Mouse (Mus musculus) MEL (cell line): ENCODE results near the gene Rasgef1b. TPM values are rescaled to one million over a fixed set of nuclear protein-coding genes. Genes with fewer than 3 reads are reported as not detected.

ENCODE experiments used
- DNase-seq: peaks from one replicate; pipeline ENCODE4 v3.0.0; 2011; ENCODE audit warnings: low read depth, low spot score
- H3K27ac ChIP-seq: 2 replicates; pipeline ENCODE4 v1.5.1; 2012; ENCODE audit warnings: low read depth, mild to moderate bottlenecking, control low read depth, low read length, moderate library complexity; ENCODE audit not compliant: control insufficient read depth
- H3K27me3 ChIP-seq, 2 experiments: fragments of 150-350 bp in 1 of 2; sonication (generic) in 1 of 2; 2 replicates each; pipeline ENCODE4 v1.6.1; 2012; ENCODE audit warnings: low read length in 2 of 2, mild to moderate bottlenecking in 2 of 2, improper control_type of control experiment in 1 of 2, moderate library complexity in 1 of 2; ENCODE audit not compliant: insufficient read depth in 2 of 2, control insufficient read depth in 1 of 2
- H3K36me3 ChIP-seq, 2 experiments: 2 replicates each; pipeline ENCODE4 v1.6.1; 2012 to 2014; ENCODE audit warnings: low read length in 2 of 2, improper control_type of control experiment in 1 of 2, inconsistent platforms in 1 of 2, mild to moderate bottlenecking in 1 of 2; ENCODE audit not compliant: insufficient read depth in 2 of 2, control insufficient read depth in 1 of 2
- H3K4me1 ChIP-seq, 2 experiments: fragments of 150-350 bp in 1 of 2; sonication (generic) in 1 of 2; 2 replicates each; pipeline ENCODE4 v1.6.1; 2012; ENCODE audit warnings: low read length in 2 of 2, improper control_type of control experiment in 1 of 2, mild to moderate bottlenecking in 1 of 2; ENCODE audit not compliant: insufficient read depth in 2 of 2, control insufficient read depth in 1 of 2
- H3K4me3 ChIP-seq, 2 experiments: fragments of 150-350 bp in 1 of 2; sonication (generic) in 1 of 2; 2 replicates each; pipeline ENCODE4 v1.5.1; 2012; ENCODE audit warnings: low read depth in 2 of 2, low read length in 2 of 2, mild to moderate bottlenecking in 2 of 2, moderate library complexity in 2 of 2, control low read depth in 1 of 2, improper control_type of control experiment in 1 of 2; ENCODE audit not compliant: control insufficient read depth in 1 of 2, insufficient read depth in 1 of 2
- H3K79me2 ChIP-seq: 2 replicates; pipeline ENCODE4 v1.6.1; 2012; ENCODE audit warnings: mild to moderate bottlenecking, low read length, moderate library complexity; ENCODE audit not compliant: control insufficient read depth, poor library complexity, insufficient read depth
- H3K9ac ChIP-seq: 2 replicates; pipeline ENCODE4 v1.6.1; 2012; ENCODE audit warnings: low read depth, mild to moderate bottlenecking, control low read depth, low read length, moderate library complexity; ENCODE audit not compliant: control insufficient read depth, poor library complexity, severe bottlenecking
- H3K9me3 ChIP-seq: fragments of 150-350 bp; sonication (generic); replicated peaks from 2 replicates; pipeline ENCODE4 v1.6.1; 2012; ENCODE audit warnings: mild to moderate bottlenecking, low read length, improper control_type of control experiment, moderate library complexity; ENCODE audit not compliant: insufficient read depth
- E2F4 ChIP-seq: IDR thresholded peaks from 2 replicates; pipeline ENCODE4 v1.6.1; 2011; ENCODE audit warnings: low read depth, low read length, improper control_type of control experiment, borderline replicate concordance
- EP300 ChIP-seq, 2 experiments: IDR thresholded peaks; 2 replicates each; pipeline ENCODE4 v1.6.1; 2011; ENCODE audit warnings: improper control_type of control experiment in 2 of 2, low read length in 2 of 2, low read depth in 1 of 2, mild to moderate bottlenecking in 1 of 2
- ETS1 ChIP-seq: IDR thresholded peaks from 2 replicates; pipeline ENCODE4 v1.6.1; 2012; ENCODE audit warnings: low read depth, mild to moderate bottlenecking, inconsistent platforms, low read length, improper control_type of control experiment, moderate library complexity
- GABPA ChIP-seq: IDR thresholded peaks from 2 replicates; pipeline ENCODE4 v1.6.1; 2012; ENCODE audit warnings: low read depth, mild to moderate bottlenecking, inconsistent platforms, low read length, improper control_type of control experiment, moderate library complexity
- HCFC1 ChIP-seq: IDR thresholded peaks from 2 replicates; pipeline ENCODE4 v1.6.1; 2012; ENCODE audit warnings: low read depth, mild to moderate bottlenecking, inconsistent platforms, low read length, improper control_type of control experiment, moderate library complexity
- KAT2A ChIP-seq: conservative IDR thresholded peaks from 2 replicates; pipeline ENCODE4 v1.6.1; 2012; ENCODE audit warnings: low read depth, low read length, improper control_type of control experiment, inconsistent platforms
- MAFK ChIP-seq: IDR thresholded peaks from 2 replicates; pipeline ENCODE4 v1.6.1; 2011; ENCODE audit warnings: low read depth, mild to moderate bottlenecking, low read length, improper control_type of control experiment, borderline replicate concordance
- MAX ChIP-seq: IDR thresholded peaks from 2 replicates; pipeline ENCODE4 v1.6.1; 2011; ENCODE audit warnings: low read length, improper control_type of control experiment
- MAZ ChIP-seq: IDR thresholded peaks from 2 replicates; pipeline ENCODE4 v1.6.1; 2012; ENCODE audit warnings: low read depth, mild to moderate bottlenecking, inconsistent platforms, low read length, improper control_type of control experiment
- MXI1 ChIP-seq: IDR thresholded peaks from 2 replicates; pipeline ENCODE4 v1.6.1; 2011; ENCODE audit warnings: mild to moderate bottlenecking, low read depth, low read length, improper control_type of control experiment
- MYB ChIP-seq: IDR thresholded peaks from 2 replicates; pipeline ENCODE4 v1.6.1; 2011; ENCODE audit warnings: mild to moderate bottlenecking, low read depth, low read length, improper control_type of control experiment
- MYC ChIP-seq: IDR thresholded peaks from 2 replicates; pipeline ENCODE4 v1.6.1; 2011; ENCODE audit warnings: low read depth, mild to moderate bottlenecking, low read length, improper control_type of control experiment, moderate library complexity
- NELFE ChIP-seq: IDR thresholded peaks from 2 replicates; pipeline ENCODE4 v1.6.1; 2011; ENCODE audit warnings: low read depth, low read length, improper control_type of control experiment
- NRF1 ChIP-seq: IDR thresholded peaks from 2 replicates; pipeline ENCODE4 v1.6.1; 2014; ENCODE audit warnings: low read depth, mild to moderate bottlenecking, inconsistent platforms, low read length, improper control_type of control experiment, moderate library complexity; ENCODE audit not compliant: poor library complexity, insufficient read depth, severe bottlenecking
- POLR2A ChIP-seq, 2 experiments: IDR thresholded peaks; 2 replicates each; pipeline ENCODE4 v1.6.1; 2011 to 2012; ENCODE audit warnings: low read length in 2 of 2, mild to moderate bottlenecking in 2 of 2, control low read depth in 1 of 2, improper control_type of control experiment in 1 of 2, low read depth in 1 of 2, moderate library complexity in 1 of 2; ENCODE audit not compliant: control insufficient read depth in 1 of 2, insufficient read depth in 1 of 2, poor library complexity in 1 of 2
- RAD21 ChIP-seq: IDR thresholded peaks from 2 replicates; pipeline ENCODE4 v1.6.1; 2011; ENCODE audit warnings: mild to moderate bottlenecking, low read depth, low read length, improper control_type of control experiment
- RCOR1 ChIP-seq: IDR thresholded peaks from 2 replicates; pipeline ENCODE4 v1.6.1; 2012; ENCODE audit warnings: low read depth, mild to moderate bottlenecking, inconsistent platforms, low read length, improper control_type of control experiment
- SIN3A ChIP-seq: IDR thresholded peaks from 2 replicates; pipeline ENCODE4 v1.6.1; 2012; ENCODE audit warnings: low read length, improper control_type of control experiment, inconsistent platforms
- SMC3 ChIP-seq: IDR thresholded peaks from 2 replicates; pipeline ENCODE4 v1.6.1; 2011; ENCODE audit warnings: low read depth, low read length, improper control_type of control experiment
- TBP ChIP-seq: IDR thresholded peaks from 2 replicates; pipeline ENCODE4 v1.8.0; 2011; ENCODE audit warnings: low read depth, low read length, improper control_type of control experiment
- UBTF ChIP-seq: IDR thresholded peaks from 2 replicates; pipeline ENCODE4 v1.6.1; 2012; ENCODE audit warnings: low read depth, mild to moderate bottlenecking, inconsistent platforms, low read length, improper control_type of control experiment, moderate library complexity, borderline replicate concordance; ENCODE audit not compliant: insufficient read depth
- USF1 ChIP-seq: IDR thresholded peaks from 2 replicates; pipeline ENCODE4 v1.6.1; 2014; ENCODE audit warnings: low read depth, mild to moderate bottlenecking, inconsistent platforms, low read length, improper control_type of control experiment, moderate library complexity
- ZNF384 ChIP-seq: IDR thresholded peaks from 2 replicates; pipeline ENCODE4 v1.6.1; 2012; ENCODE audit warnings: low read depth, mild to moderate bottlenecking, inconsistent platforms, low read length, improper control_type of control experiment
- polyA plus RNA-seq, 2 experiments: library from polyadenylated mRNA; stranded (reverse) in 1 of 2; unstranded in 1 of 2; fragments of >175 nt in 1 of 2; fragments of >200 nt in 1 of 2; gene quantifications; 2 replicates each; pipeline versions ENCODE4 v1.2.1 to v1.2.4; 2012; ENCODE audit warnings: low replicate concordance in 2 of 2, low read depth in 1 of 2; ENCODE audit not compliant: insufficient read length in 2 of 2, insufficient read depth in 1 of 2, missing spikeins in 1 of 2
- total RNA-seq: library from RNA; depleted of rRNA; stranded (reverse); fragments of 300-350 nt; gene quantifications from 2 replicates; pipeline ENCODE4 v1.2.3, GENCODE M21; 2012

Rasgef1b gene
- total and polyA plus RNA-seq, 3 experiments, result not detected

- H3K27ac ChIP-seq, result no peak overlapping the region
These were observed 401.8 kb downstream of the Rasgef1b start for GRCm38 (mm10) chr5:99327019-99327418.

GRCm38 (mm10) chr5:99325301-99325700 is 403.6 kb downstream of the Rasgef1b start:
- no peaks in the 10 kb centered on the region for H3K4me1 ChIP-seq
- no peaks in the 10 kb centered on the region for H3K36me3 ChIP-seq
- no peak overlapping the region for H3K4me3 ChIP-seq
- DNase-seq, result no peak
- H3K9me3 ChIP-seq, result no peaks in the 10 kb centered on the region
- no peak overlapping the region for H3K9ac ChIP-seq
- H3K27me3 ChIP-seq, result no peaks in the 10 kb centered on the region
- TF ChIP-seq NRF1, result no peak
- no peak for TF ChIP-seq MAFK
- TF ChIP-seq E2F4, result no peak
- TF ChIP-seq RCOR1, result no peak
- no peak overlapping the region for H3K27ac ChIP-seq
- H3K79me2 ChIP-seq, result no peaks in the 10 kb centered on the region

More at GRCm38 (mm10) chr5:99327019-99327418, 401.8 kb downstream of the Rasgef1b start:
- Histone ChIP-seq H3K36me3 (no peaks in the 10 kb centered on the region), H3K9me3 (no peaks in the 10 kb centered on the region), H3K4me3 (no peak overlapping the region), H3K9ac (no peak overlapping the region), H3K27me3 (no peaks in the 10 kb centered on the region), H3K79me2 (no peaks in the 10 kb centered on the region), H3K4me1 (no peaks in the 10 kb centered on the region)
- no peak for DNase-seq
- no peak for TF ChIP-seq RAD21
- no peak for TF ChIP-seq MAX
- no peak for TF ChIP-seq MXI1
- no peak for TF ChIP-seq NELFE
- no peak for TF ChIP-seq GABPA
- TF ChIP-seq ZNF384, result no peak

GRCm38 (mm10) chr5:99320783-99321182 is 408.1 kb downstream of the Rasgef1b start:
- Histone ChIP-seq H3K79me2 (no peaks in the 10 kb centered on the region), H3K4me3 (no peak overlapping the region), H3K4me1 (no peaks in the 10 kb centered on the region), H3K27me3 (no peaks in the 10 kb centered on the region), H3K9me3 (no peaks in the 10 kb centered on the region), H3K36me3 (no peaks in the 10 kb centered on the region), H3K9ac (no peak overlapping the region), H3K27ac (no peak overlapping the region)
- TF ChIP-seq NRF1, result no peak
- no peak for TF ChIP-seq ETS1
- no peak for TF ChIP-seq E2F4
- TF ChIP-seq TBP, result no peak
- TF ChIP-seq USF1, result no peak
- TF ChIP-seq POLR2A (IDR thresholded peaks at IDR 0.05; ENCODE audit: control insufficient read depth in 1 of 2, insufficient read depth in 1 of 2, low read depth in 1 of 2, low read length in 2 of 2, poor library complexity in 1 of 2), result no peak
- no peak for TF ChIP-seq EP300 (IDR thresholded peaks at IDR 0.05; ENCODE audit: low read depth in 1 of 2, low read length in 2 of 2)
- no peak for TF ChIP-seq MAZ
- no peak for TF ChIP-seq RAD21
- no peak for TF ChIP-seq SIN3A
- no peak for TF ChIP-seq UBTF
- TF ChIP-seq MYB, result no peak
- TF ChIP-seq HCFC1, result no peak
- TF ChIP-seq RCOR1, result no peak
- TF ChIP-seq SMC3, result no peak
- TF ChIP-seq MYC, result no peak
- TF ChIP-seq KAT2A, result no peak
- no peak for TF ChIP-seq MAFK
- DNase-seq, result no peak
